Mouse (Mus musculus) retina, adult 2 months (tissue): Measurements from ENCODE around the gene Ppfibp1.
A peak's percentile ranks its signal among the peaks of the same experiment; 100 is the strongest.
"Not testable (repeated sequence)": the region's sequence is repeated elsewhere in the genome, so short reads cannot be mapped to it uniquely, and the experiment has no call there.

Source experiments
- DNase-seq: peaks from one replicate; pipeline ENCODE4 v3.0.0-alpha.2; 2012; ENCODE audit warnings: low read depth, low spot score

Gene Ppfibp1

GRCm38 (mm10) chr6:146887958-146888659 lies at the start of gene Ppfibp1:
Ppfibp1 (plus strand) TSS chr6:146888487.
- peak; percentile 67 for DNase-seq

GRCm38 (mm10) chr6:146838863-146839262 lies 49.4 kb upstream of the Ppfibp1 start:
- no peak for DNase-seq

- no peak for DNase-seq
Observed at GRCm38 (mm10) chr6:146844867-146845266, 43.4 kb upstream of the Ppfibp1 start.

GRCm38 (mm10) chr6:146845347-146845746 lies 42.9 kb upstream of the Ppfibp1 start:
- DNase-seq: no peak

GRCm38 (mm10) chr6:146845961-146846750 lies 42.1 kb upstream of the Ppfibp1 start:
- no peak for DNase-seq

GRCm38 (mm10) chr6:146847402-146847801 lies 40.9 kb upstream of the Ppfibp1 start:
- DNase-seq: no peak

GRCm38 (mm10) chr6:146848281-146848680 lies 40.0 kb upstream of the Ppfibp1 start:
- no peak for DNase-seq

- DNase-seq: no peak
Observed at GRCm38 (mm10) chr6:146850050-146850449, 38.2 kb upstream of the Ppfibp1 start, which contains the start of gene Smco2. Smco2 (plus strand) TSS chr6:146850104.

- no peak for DNase-seq
Observed at GRCm38 (mm10) chr6:146851916-146852315, 36.4 kb upstream of the Ppfibp1 start.

GRCm38 (mm10) chr6:146852739-146853138 lies 35.5 kb upstream of the Ppfibp1 start:
- DNase-seq: no peak

- no peak for DNase-seq
Observed at GRCm38 (mm10) chr6:146855185-146855584, 33.1 kb upstream of the Ppfibp1 start.

- DNase-seq: no peak
Observed at GRCm38 (mm10) chr6:146857386-146857785, 30.9 kb upstream of the Ppfibp1 start.

GRCm38 (mm10) chr6:146863154-146863553 lies 25.1 kb upstream of the Ppfibp1 start:
- no peak for DNase-seq

- DNase-seq: not testable (repeated sequence)
Observed at GRCm38 (mm10) chr6:146864370-146864769, 23.9 kb upstream of the Ppfibp1 start.

- DNase-seq: no peak
Observed at GRCm38 (mm10) chr6:146865701-146866100, 22.6 kb upstream of the Ppfibp1 start.

GRCm38 (mm10) chr6:146871975-146872374 lies 16.3 kb upstream of the Ppfibp1 start:
- no peak for DNase-seq

- DNase-seq: no peak
Observed at GRCm38 (mm10) chr6:146874415-146874814, 13.9 kb upstream of the Ppfibp1 start.

GRCm38 (mm10) chr6:146876820-146877219 lies 11.5 kb upstream of the Ppfibp1 start:
- DNase-seq: no peak

- DNase-seq: no peak
Observed at GRCm38 (mm10) chr6:146877425-146878045, 10.8 kb upstream of the Ppfibp1 start.

GRCm38 (mm10) chr6:146878926-146879325 lies 9.4 kb upstream of the Ppfibp1 start:
- DNase-seq: no peak

GRCm38 (mm10) chr6:146879856-146880255 lies 8.4 kb upstream of the Ppfibp1 start:
- DNase-seq: no peak

GRCm38 (mm10) chr6:146880296-146880695 lies 8.0 kb upstream of the Ppfibp1 start:
- DNase-seq: no peak
